Mouse (Mus musculus) ES-E14 (cell line): ENCODE results near the gene Hoxa6. TPM values are rescaled to one million over a fixed set of nuclear protein-coding genes. Genes with fewer than 3 reads are reported as not detected.

Experiments used
- DNase-seq: peaks from one replicate; pipeline ENCODE4 v3.0.0-alpha.2; 2013; ENCODE audit warnings: low read depth, low spot score
- H3K27ac ChIP-seq: 2 replicates; pipeline ENCODE4 v1.5.1; 2012; ENCODE audit warnings: low read depth, mild to moderate bottlenecking, low read length, moderate library complexity, mixed read lengths; ENCODE audit not compliant: poor library complexity, insufficient read depth, severe bottlenecking
- H3K36me3 ChIP-seq: 2 replicates; pipeline ENCODE4 v1.6.1; 2012; ENCODE audit warnings: mild to moderate bottlenecking, low read length, moderate library complexity, mixed read lengths; ENCODE audit not compliant: control insufficient read depth, poor library complexity, insufficient read depth, severe bottlenecking
- H3K4me1 ChIP-seq, 2 experiments: fragments of 150-350 bp in 1 of 2; sonication (generic) in 1 of 2; 2 replicates each; pipeline ENCODE4 v1.6.1; 2012; ENCODE audit warnings: low read length in 2 of 2, mild to moderate bottlenecking in 1 of 2, mixed read lengths in 1 of 2; ENCODE audit not compliant: control insufficient read depth in 2 of 2, insufficient read depth in 2 of 2, poor library complexity in 1 of 2
- H3K4me3 ChIP-seq, 2 experiments: fragments of 150-350 bp in 1 of 2; sonication (generic) in 1 of 2; 2 replicates each; pipeline ENCODE4 v1.5.1; 2012; ENCODE audit warnings: low read length in 2 of 2, low read depth in 1 of 2, mild to moderate bottlenecking in 1 of 2, mixed read lengths in 1 of 2; ENCODE audit not compliant: insufficient read depth in 1 of 2, poor library complexity in 1 of 2, severe bottlenecking in 1 of 2
- H3K9ac ChIP-seq: 2 replicates; pipeline ENCODE4 v1.6.1; 2012; ENCODE audit warnings: low read depth, mild to moderate bottlenecking, low read length, mixed read lengths; ENCODE audit not compliant: poor library complexity, insufficient read depth, severe bottlenecking
- H3K9me3 ChIP-seq: fragments of 150-350 bp; sonication (generic); 2 replicates; pipeline ENCODE4 v1.6.1; 2012; ENCODE audit warnings: low read depth, mild to moderate bottlenecking, low read length; ENCODE audit not compliant: control insufficient read depth, insufficient read depth
- CHD2 ChIP-seq: IDR thresholded peaks from 2 replicates; pipeline ENCODE4 v1.6.1; 2014; ENCODE audit warnings: mild to moderate bottlenecking, low read depth, low read length, inconsistent platforms
- HCFC1 ChIP-seq: IDR thresholded peaks from 2 replicates; pipeline ENCODE4 v1.6.1; 2012; ENCODE audit warnings: low read length, inconsistent platforms, borderline replicate concordance; ENCODE audit not compliant: insufficient read depth
- MAFK ChIP-seq: IDR thresholded peaks from 2 replicates; pipeline ENCODE4 v1.6.1; 2014; ENCODE audit warnings: mild to moderate bottlenecking, low read depth, low read length, inconsistent platforms; ENCODE audit not compliant: insufficient read depth
- ZC3H11A ChIP-seq: IDR thresholded peaks from 2 replicates; pipeline ENCODE4 v1.6.1; 2012; ENCODE audit warnings: low read depth, mild to moderate bottlenecking, inconsistent platforms, low read length, borderline replicate concordance
- ZNF384 ChIP-seq: IDR thresholded peaks from 2 replicates; pipeline ENCODE4 v1.6.1; 2012; ENCODE audit warnings: low read depth, low read length, inconsistent platforms
- in situ Hi-C, 2 experiments: fragments of 600-800 bp; cut with MboI; formaldehyde crosslinking; loops; one replicate each; pipeline ENCODE4 v1.15.1; 2025; ENCODE audit warnings: low sequenced_read_pairs in 2 of 2, inconsistent platforms in 1 of 2; ENCODE audit not compliant: unreplicated experiment in 2 of 2
- total RNA-seq: library from RNA; depleted of rRNA; stranded (reverse); fragments of 300-350 nt; gene quantifications from 2 replicates; pipeline ENCODE4 v1.2.3, GENCODE M21; 2012

The Hoxa6 gene
- total RNA-seq, 1 experiment = not detected

GRCm38 (mm10) chr6:52206882-52207683 lies 1.4 kb downstream of the Hoxa6 start:
- H3K9me3 ChIP-seq = no peaks in the 10 kb centered on the region
- no peak overlapping the region for H3K9ac ChIP-seq
- in situ Hi-C loops = loop anchor here in 1 of 2 experiments (25.0 kb wide), 1 partner anchor 595 kb away; no protein-coding TSS in a partner anchor
- no peak for DNase-seq
- peaks cover 0 to 7% of the 10 kb centered on the region in 2 experiments; a peak in 1 of 4 replicates for H3K4me1 ChIP-seq
- H3K4me3 ChIP-seq = no peak overlapping the region
- no peak overlapping the region for H3K27ac ChIP-seq
- no peaks in the 10 kb centered on the region for H3K36me3 ChIP-seq
- TF ChIP-seq MAFK (no peak), ZC3H11A (no peak), ZNF384 (no peak), HCFC1 (no peak), CHD2 (no peak)

- DNase-seq = no peak
- H3K4me3 ChIP-seq = no peak overlapping the region
- no peak overlapping the region for H3K9ac ChIP-seq
- peaks cover 0 to 4% of the 10 kb centered on the region in 2 experiments; a peak in 1 of 4 replicates for H3K4me1 ChIP-seq
- no peaks in the 10 kb centered on the region for H3K36me3 ChIP-seq
- H3K27ac ChIP-seq = no peak overlapping the region
- no peaks in the 10 kb centered on the region for H3K9me3 ChIP-seq
- TF ChIP-seq CHD2 = no peak
- no peak for TF ChIP-seq ZNF384
- TF ChIP-seq ZC3H11A = no peak
- no peak for TF ChIP-seq HCFC1
- TF ChIP-seq MAFK = no peak
- in situ Hi-C loops = loop anchor here in 1 of 2 experiments (25.0 kb wide), 1 partner anchor 594 kb away; no protein-coding TSS in a partner anchor
Measured at GRCm38 (mm10) chr6:52205638-52206621, 2.6 kb downstream of the Hoxa6 start.

GRCm38 (mm10) chr6:52205221-52205620 lies 3.3 kb downstream of the Hoxa6 start:
- no peak overlapping the region for H3K9ac ChIP-seq
- no peaks in the 10 kb centered on the region for H3K36me3 ChIP-seq
- no peak overlapping the region for H3K27ac ChIP-seq

GRCm38 (mm10) chr6:52204050-52204752 lies 4.3 kb downstream of the Hoxa6 start, which contains the start of gene Hoxa5:
Gene Hoxa5 (minus strand): TSS chr6:52204587.
- Histone ChIP-seq H3K36me3 (no peaks in the 10 kb centered on the region), H3K27ac (no peak within 1 kb of the TSS), H3K9me3 (no peaks in the 10 kb centered on the region), H3K4me3 (peak within 1 kb of the TSS; percentile 54 to 72), H3K4me1 (peaks cover 0 to 4% of the 10 kb centered on the region in 2 experiments; a peak in 1 of 4 replicates), H3K9ac (peak within 1 kb of the TSS; percentile 30)
- no peak for DNase-seq
- TF ChIP-seq ZNF384 = no peak
- TF ChIP-seq CHD2 = no peak
- no peak for TF ChIP-seq MAFK
- TF ChIP-seq ZC3H11A = peak; percentile 68; the same call in 1 of the 2 replicates
- no peak for TF ChIP-seq HCFC1
- in situ Hi-C loops = loop anchor here in 1 of 2 experiments (25.0 kb wide), 1 partner anchor 592 kb away; no protein-coding TSS in a partner anchor

More at GRCm38 (mm10) chr6:52205221-52205620, 3.3 kb downstream of the Hoxa6 start:
- no peak for TF ChIP-seq ZC3H11A
- no peak for TF ChIP-seq HCFC1
- DNase-seq = no peak
- no peak overlapping the region for H3K4me3 ChIP-seq
- in situ Hi-C loops = loop anchor here in 1 of 2 experiments (25.0 kb wide), 1 partner anchor 593 kb away; no protein-coding TSS in a partner anchor
- no peaks in the 10 kb centered on the region for H3K9me3 ChIP-seq
- peaks cover 0 to 4% of the 10 kb centered on the region in 2 experiments; a peak in 1 of 4 replicates for H3K4me1 ChIP-seq
